Mouse (Mus musculus) spleen, embryonic (tissue): Measurements from ENCODE around the gene Acvrl1.

ENCODE experiments used
- CTCF ChIA-PET: fragments of 350-600 bp; sonication (Branson Sonifier 250); formaldehyde crosslinking; loops from one replicate; lab custom pipeline; 2022; lab: Charles Lee

Gene Acvrl1

DNA sequence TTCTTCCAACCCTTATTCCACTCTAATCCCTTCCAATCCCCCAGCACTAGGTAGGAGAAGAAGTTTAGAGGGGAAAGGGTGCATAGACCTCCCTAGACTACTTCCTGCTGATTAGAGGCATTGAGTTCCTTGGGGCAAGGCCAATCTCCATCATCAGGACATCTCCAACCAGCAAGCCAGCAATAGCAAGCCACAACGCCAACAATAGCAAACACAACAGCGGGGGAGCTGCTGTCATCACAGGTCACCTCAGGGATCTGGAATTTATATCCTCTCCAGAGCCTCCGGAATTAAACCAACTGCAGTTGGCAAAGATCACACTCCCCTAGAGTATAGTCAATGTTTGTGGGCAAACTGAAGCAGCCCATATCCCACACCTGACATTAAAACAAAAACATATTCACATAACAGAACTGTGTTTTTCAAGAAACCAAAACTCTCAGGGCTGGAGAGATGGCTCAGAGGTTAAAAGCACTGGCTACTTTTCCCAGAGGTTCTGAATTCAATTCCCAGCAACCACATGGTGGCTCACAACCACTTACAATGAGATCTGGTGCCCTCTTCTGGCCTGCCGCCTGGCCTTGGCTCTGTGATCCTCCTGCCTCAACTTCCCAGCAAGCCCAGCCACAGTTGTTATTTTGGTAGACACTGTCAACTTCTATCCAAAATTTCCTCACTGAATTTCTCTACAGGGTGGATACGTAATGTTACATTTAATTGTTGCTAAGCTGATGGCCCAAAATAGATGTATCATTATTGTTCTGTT, 20.2 kb upstream of the Acvrl1 start:
- CTCF ChIA-PET: no interaction called here

GRCm38 (mm10) chr15:101113176-101113575, 15.1 kb upstream of the Acvrl1 start:
- CTCF ChIA-PET: no interaction called here

- CTCF ChIA-PET: interaction anchor here (0.6 to 0.7 kb wide), 4 partner anchors 37 to 1013 kb away, joined by 3 to 4 read pairs (median 3); no protein-coding TSS in a partner anchor
Measured at GRCm38 (mm10) chr15:101113778-101114177, 14.5 kb upstream of the Acvrl1 start.

GRCm38 (mm10) chr15:101115511-101116110, 12.7 kb upstream of the Acvrl1 start, which contains the start of gene Ankrd33:
Gene Ankrd33, plus strand, starts transcription at chr15:101115755.
- CTCF ChIA-PET: interaction anchor here (0.6 kb wide), 1 partner anchor 17 kb away, joined by 3 read pairs; no protein-coding TSS in a partner anchor

DNA sequence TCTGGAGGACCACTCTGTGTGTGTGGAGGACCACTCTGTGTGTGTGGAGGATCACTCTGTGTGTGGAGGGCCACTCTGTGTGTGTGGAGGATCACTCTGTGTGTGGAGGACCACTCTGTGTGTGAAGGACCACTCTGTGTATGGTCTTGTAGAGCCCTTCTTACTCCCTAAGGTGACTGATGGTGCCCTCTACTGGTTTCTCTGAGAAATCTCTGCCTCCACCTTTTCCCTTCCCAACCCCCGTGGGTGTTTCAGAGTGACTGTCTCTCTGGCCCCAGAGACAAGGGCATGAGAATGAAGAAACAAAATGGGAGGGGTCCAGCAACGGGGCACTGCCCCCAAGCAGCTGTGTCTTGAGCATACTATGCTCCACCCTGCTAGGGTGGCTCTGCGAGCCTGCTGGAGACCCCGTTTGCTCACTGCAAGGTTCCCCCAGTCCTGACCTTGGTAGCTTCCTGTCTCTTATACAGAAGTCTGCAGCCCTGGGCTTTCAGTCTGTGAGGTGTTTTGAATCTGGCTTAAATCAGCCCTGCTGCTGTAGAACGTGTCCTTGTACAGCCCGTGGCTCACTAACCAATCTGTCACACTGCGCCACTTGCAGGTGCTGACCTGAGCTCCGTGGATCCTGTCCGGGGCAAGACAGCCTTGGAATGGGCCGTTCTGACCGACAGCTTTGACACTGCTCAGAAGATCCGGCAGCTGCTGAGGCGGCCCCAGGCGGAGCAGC, 9.8 kb upstream of the Acvrl1 start:
- CTCF ChIA-PET: no interaction called here

- CTCF ChIA-PET: no interaction called here
Measured at GRCm38 (mm10) chr15:101121411-101122289, 6.7 kb upstream of the Acvrl1 start.

- CTCF ChIA-PET: no interaction called here
Measured at GRCm38 (mm10) chr15:101122290-101122589, 6.1 kb upstream of the Acvrl1 start.

DNA sequence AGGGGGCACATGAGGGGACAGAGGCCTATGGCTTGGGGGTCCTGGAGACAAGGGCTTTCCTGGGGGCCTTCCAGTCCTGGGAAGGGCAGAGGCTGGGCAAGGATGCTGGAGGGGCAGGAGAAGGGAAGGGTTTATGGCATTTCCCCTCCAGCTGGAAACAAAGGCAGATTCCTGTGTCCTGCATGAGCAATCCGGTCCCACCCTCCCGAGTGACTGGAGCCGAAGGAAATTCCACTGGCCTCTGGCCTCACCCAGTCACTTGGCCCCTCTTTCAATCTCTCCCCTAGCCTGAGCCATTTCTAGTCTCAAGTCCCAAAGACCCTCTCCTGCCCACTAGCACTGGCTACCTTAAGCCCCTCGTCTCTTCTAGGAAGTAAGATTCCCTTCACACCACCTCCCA, 5.1 kb upstream of the Acvrl1 start:
- CTCF ChIA-PET: no interaction called here

DNA sequence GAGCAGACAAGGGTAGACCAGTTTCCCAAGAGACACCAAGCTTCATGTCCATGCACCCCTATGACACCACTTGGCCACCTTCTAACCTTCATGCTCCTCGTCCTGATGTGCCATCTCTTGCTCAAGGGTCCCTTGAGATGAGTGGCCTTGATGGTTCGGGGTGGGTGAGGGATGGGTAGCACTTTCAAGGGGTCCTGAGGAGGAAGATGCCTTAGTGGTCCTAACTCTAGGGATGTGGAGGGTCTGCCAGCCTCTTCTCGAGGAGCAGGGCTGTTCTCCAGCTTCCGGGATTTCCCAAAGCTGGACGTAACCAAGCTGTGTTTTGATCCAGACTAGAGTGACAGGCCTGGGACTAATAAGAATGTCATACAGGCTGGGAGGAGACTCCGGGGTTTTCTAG, 2.8 kb upstream of the Acvrl1 start:
- CTCF ChIA-PET: interaction anchor here (0.6 kb wide), 1 partner anchor 199 kb away, joined by 6 read pairs; no protein-coding TSS in a partner anchor

GRCm38 (mm10) chr15:101126876-101127544, 1.3 kb upstream of the Acvrl1 start:
- CTCF ChIA-PET: no interaction called here

- CTCF ChIA-PET: no interaction called here
Measured at GRCm38 (mm10) chr15:101129412-101129811, 1.1 kb downstream of the Acvrl1 start.

DNA sequence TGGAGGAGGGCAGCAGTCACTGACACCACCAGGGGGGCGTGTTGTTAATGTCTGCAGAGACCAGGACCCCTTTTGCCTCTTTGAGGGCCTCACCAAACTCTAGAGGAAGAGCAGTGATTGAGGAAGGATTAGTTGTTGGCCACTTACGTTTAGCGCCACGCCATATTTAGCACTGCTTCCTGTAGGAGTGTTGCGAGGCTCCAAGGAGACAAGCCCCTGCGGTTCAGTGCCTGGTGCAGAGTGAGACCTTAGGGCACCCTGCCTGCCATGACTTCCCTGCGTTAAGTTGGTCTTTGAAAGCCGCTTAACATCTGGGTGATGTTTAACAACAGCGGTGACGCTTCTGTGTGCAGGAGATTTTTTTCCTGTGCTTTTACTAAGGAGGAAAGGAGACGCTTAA, 3.2 kb downstream of the Acvrl1 start:
- CTCF ChIA-PET: no interaction called here

GRCm38 (mm10) chr15:101132041-101132440, 3.7 kb downstream of the Acvrl1 start:
- CTCF ChIA-PET: interaction anchor here (0.7 kb wide), 1 partner anchor 17 kb away, joined by 3 read pairs; the partner anchor contains the start of gene Ankrd33

GRCm38 (mm10) chr15:101132761-101133160, 4.4 kb downstream of the Acvrl1 start:
- CTCF ChIA-PET: interaction anchor here (0.7 kb wide), 1 partner anchor 17 kb away, joined by 3 read pairs; the partner anchor contains the start of gene Ankrd33

DNA sequence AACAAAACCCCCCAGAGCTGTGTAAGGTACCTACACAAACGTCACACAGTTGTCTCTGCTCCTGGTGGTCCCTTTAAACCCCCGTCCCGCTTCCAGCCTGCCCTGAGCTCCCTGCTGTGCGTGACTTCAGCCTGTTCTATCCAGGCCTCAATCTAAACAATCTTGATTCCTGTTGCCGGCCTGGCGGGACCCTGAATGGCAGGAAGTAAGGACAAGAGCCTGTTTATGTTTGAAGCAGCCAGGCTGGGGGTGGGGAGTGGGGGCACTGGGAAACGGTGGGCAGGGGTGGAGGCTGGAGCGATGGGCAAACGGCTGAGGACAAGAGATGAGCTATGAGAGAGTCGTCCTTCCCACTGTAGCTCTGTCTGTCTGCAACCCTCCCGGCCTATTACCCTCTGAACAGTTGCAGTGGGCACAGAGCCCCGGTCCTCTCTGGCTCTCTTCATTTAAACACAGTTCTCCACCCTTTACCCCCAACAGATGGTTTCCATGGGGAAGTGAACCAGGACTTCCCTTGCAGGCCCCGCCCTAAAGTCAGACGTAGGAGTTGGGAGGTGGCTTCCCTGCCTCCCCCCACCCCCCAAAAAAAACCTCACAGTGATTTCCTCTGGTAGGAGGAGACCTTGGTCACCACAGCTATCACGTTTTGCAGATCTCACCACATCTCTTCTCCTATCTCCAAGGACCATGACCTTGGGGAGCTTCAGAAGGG, 5.8 kb downstream of the Acvrl1 start:
- CTCF ChIA-PET: no interaction called here

- CTCF ChIA-PET: interaction anchor here (0.5 kb wide), 1 partner anchor 59 kb away, joined by 5 read pairs; no protein-coding TSS in a partner anchor
Measured at GRCm38 (mm10) chr15:101135405-101135804, 7.1 kb downstream of the Acvrl1 start.

DNA sequence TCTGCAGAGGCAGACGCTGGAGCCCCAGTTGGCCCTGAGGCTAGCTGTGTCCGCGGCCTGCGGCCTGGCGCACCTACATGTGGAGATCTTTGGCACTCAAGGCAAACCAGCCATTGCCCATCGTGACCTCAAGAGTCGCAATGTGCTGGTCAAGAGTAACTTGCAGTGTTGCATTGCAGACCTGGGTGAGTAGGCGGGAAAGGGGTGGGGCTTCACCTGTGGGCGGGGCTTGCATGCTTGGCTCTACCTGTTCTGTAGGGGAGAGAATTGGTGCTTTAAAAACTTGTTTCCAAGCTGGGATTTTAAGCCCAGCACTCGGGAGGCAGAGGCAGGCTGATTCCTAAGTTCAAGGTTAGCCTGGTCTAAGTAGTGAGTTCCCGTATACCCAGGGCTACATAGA, 9.1 kb downstream of the Acvrl1 start:
- CTCF ChIA-PET: no interaction called here

- CTCF ChIA-PET: no interaction called here
Measured at GRCm38 (mm10) chr15:101138675-101139074, 10.4 kb downstream of the Acvrl1 start.

- CTCF ChIA-PET: no interaction called here
Measured at GRCm38 (mm10) chr15:101139885-101140284, 11.6 kb downstream of the Acvrl1 start.

GRCm38 (mm10) chr15:101140587-101140986, 12.3 kb downstream of the Acvrl1 start:
- CTCF ChIA-PET: interaction anchor here (0.5 kb wide), 1 partner anchor 106 kb away, joined by 3 read pairs; no protein-coding TSS in a partner anchor
